Mouse (Mus musculus): ENCODE measurements around the gene Mettl8.

DNA sequence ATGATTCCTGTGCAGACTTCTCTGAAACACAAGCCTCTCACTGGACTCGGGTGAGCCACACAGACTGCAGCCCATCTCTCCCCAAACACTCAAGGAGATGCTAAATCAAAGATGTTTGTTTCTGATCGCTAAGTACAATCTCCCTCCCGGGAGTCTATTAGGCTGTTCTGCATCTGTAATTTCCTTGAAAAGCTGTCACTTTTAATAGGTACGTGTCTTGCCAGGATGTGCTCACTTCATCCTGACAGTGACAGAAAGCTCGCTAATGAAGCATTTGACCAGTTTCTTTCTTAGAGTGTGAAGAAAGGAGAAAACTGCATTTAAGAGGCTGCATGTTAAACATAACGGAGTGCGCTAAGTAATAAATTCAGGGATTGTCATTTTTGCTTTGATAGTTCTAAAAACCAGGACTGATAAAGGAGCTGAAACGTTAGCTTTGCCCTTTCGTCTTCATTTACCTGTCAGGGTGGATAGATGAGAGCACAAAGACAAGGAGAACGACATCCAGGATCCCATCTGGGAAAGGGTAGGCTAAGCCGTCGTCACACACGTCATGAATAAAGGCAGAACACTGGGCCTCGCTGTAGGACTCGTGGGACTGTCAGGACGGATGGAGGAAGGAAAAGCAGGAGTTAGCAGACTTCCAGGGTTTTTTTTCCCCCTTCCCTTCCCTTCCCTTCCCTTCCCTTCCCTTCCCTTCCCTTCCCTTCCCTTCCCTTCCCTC is 82.4 kb downstream of the Mettl8 start:
- no peak for TF ChIP-seq CTCF (IDR thresholded peaks at IDR 0.05; ENCODE audit: extremely low read depth, insufficient read length, insufficient replicate concordance, low read depth, low read length)
- no peak for TF ChIP-seq POLR2A (IDR thresholded peaks at IDR 0.05; ENCODE audit: low read depth, low read length)

Measured in small intestine, adult 2 months (tissue).